Mouse (Mus musculus) CH12F3 (cell line): ENCODE data around the gene Uck2.

ENCODE experiments used
- in situ Hi-C: fragments of 300-500 bp; cut with MboI; formaldehyde crosslinking; loops from 2 replicates; pipeline ENCODE4 v1.14.3; 2020; ENCODE audit warnings: low sequenced_read_pairs

Gene Uck2

DNA sequence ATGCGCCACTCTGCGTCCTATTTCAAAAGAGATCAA is at the start of gene Uck2:
Uck2 (minus strand) TSS at position 1 of the 36 bp plus-strand sequence.
- in situ Hi-C loops, result no loop called here

DNA sequence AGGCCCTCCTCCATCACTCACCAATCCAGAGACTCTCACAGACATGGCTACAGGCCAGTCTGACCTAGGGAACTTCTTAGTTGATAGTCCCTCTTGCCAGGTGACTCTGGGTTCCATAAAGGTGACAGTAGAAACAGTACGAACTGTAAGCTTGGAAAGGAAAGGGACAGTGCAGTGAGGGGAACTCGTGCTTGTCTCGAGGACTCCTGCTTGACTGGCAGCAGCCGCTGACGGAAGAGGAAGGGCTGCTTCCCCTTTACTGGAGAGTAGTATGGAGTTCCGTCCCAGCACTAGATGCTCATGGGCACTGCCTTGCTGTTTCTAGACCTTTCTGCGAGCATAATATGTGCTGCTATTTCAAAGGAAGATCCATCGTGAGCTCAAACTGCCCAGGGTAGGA is 46.0 kb upstream of the Uck2 start:
- in situ Hi-C loops, result no loop called here

DNA sequence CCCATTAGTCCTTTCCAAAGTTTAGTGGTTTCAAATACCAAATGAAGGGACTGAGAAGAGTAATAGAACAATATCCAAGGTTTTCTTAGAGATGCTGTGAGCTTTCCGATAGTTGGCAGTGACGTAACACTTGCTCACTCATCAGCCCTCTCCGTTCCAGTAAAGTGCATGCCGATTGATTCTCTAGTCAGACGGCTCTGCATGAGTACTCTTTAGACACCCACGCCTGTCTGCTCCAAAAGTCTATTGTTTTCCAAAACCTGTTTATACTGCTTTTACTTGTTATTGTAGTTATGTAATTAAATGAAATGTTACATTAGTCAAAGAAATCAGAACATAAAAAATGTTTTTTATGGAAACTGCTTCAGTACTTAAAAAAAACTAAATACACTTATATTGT is 43.7 kb upstream of the Uck2 start:
- in situ Hi-C loops, result no loop called here

GRCm38 (mm10) chr1:167321691-167322090 is 36.6 kb upstream of the Uck2 start:
- in situ Hi-C loops, result no loop called here

DNA sequence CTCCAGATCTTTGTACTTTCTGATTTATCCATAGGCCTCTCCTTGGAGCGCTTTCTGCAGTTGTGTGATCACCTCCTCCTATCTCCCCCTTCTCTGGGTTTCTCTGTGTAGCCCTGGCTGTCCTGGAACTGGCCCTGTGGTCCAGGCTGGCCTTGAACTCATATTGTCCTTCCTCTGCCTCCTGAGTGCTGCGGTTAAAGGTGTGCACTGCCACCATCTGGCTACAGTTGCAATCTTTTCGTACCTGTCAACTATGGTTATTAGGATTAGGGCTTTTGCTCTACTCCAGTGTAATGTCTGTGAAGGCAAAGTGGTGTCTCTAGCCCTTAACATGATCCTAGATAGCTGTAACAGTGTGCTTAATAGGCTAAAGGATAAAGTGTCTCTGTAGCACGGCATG is 28.1 kb upstream of the Uck2 start:
- in situ Hi-C loops, result no loop called here

- in situ Hi-C loops, result no loop called here
Observed at GRCm38 (mm10) chr1:167312367-167312766, 27.2 kb upstream of the Uck2 start.

- in situ Hi-C loops, result no loop called here
Observed at GRCm38 (mm10) chr1:167308261-167309054, 23.3 kb upstream of the Uck2 start, which contains the start of gene Tmco1. TSS of gene Tmco1 (plus strand) at chr1:167308378.

GRCm38 (mm10) chr1:167307674-167308073 is 22.6 kb upstream of the Uck2 start:
- in situ Hi-C loops, result no loop called here

- in situ Hi-C loops, result no loop called here
Observed at GRCm38 (mm10) chr1:167306451-167307240, 21.5 kb upstream of the Uck2 start.

GRCm38 (mm10) chr1:167305501-167306137 is 20.5 kb upstream of the Uck2 start:
- in situ Hi-C loops, result no loop called here

DNA sequence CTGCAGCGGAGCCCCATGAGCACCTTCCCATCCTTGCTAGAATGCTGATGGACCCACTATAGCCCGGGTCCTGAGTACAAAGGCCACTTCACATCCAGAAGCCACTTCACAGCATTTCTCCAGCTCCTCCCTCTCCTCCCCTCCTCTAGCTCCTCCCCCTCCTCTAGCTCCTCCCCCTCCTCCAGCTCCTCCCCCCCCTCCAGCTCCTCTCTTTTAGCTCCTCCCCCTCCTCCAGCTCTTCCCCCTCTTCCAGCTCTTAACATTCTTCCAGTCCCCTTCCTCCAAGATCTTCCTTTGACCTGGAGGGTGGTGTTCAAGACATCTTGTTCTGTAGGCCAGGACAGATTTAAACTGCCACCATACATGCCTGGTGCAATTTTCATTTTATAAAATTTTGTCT is 15.0 kb upstream of the Uck2 start:
- in situ Hi-C loops, result no loop called here

DNA sequence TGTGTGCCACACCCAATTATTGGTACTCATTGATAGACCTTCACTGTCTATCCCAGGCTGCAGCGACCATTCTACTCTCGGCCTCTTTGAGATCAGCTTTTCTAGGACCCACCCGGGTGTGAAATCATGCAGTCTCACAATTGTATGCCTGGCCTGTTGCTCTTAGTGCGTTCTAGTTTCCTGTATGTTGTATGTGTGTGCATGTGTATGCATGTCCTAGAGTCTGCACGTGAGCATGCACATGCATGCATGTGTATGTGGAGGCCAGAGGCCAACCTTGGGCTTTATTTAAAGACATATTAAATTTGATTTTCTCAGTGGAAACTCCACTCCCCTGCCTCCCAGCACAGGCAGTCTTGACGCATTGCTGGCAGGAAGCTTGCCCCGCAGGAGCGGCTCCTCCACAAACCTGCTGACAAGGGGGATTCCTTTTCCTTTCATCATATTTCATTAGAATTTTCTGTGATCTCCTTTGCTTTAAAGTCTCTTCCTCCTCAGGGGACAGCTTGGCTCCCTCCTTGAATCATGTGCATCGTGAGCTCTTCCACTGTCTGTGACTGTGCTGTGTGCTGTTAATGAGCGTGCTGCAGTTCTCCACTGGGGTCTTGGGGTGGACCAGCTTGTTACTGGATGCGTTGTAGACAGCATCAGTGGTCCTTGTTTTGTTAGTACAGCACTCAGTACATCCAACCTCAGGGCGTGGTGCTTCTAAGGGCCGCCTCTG is 10.7 kb upstream of the Uck2 start:
- in situ Hi-C loops, result no loop called here

DNA sequence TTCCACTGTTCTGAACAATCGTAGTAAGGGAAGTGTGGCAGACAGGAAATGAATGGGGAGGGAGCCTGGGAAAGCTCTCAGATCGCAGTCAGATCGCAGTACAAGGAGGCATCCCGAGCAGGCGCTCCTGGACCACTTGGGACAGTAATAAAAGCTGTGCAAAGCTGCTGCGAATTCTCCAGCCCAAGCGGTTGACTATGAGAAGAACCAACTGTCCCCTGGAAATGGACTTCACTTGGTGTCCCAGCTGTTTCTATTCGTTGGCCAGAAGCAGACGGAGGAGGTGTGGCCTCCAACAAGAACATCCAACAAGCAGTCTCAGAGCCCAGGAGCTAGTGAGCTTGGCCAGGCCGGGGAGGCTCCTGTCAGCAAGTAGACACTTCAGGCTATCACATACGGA is 7.3 kb upstream of the Uck2 start:
- in situ Hi-C loops, result no loop called here

- in situ Hi-C loops, result no loop called here
Observed at GRCm38 (mm10) chr1:167291610-167292009, 6.5 kb upstream of the Uck2 start.

GRCm38 (mm10) chr1:167290263-167290592 is 5.1 kb upstream of the Uck2 start:
- in situ Hi-C loops, result no loop called here

DNA sequence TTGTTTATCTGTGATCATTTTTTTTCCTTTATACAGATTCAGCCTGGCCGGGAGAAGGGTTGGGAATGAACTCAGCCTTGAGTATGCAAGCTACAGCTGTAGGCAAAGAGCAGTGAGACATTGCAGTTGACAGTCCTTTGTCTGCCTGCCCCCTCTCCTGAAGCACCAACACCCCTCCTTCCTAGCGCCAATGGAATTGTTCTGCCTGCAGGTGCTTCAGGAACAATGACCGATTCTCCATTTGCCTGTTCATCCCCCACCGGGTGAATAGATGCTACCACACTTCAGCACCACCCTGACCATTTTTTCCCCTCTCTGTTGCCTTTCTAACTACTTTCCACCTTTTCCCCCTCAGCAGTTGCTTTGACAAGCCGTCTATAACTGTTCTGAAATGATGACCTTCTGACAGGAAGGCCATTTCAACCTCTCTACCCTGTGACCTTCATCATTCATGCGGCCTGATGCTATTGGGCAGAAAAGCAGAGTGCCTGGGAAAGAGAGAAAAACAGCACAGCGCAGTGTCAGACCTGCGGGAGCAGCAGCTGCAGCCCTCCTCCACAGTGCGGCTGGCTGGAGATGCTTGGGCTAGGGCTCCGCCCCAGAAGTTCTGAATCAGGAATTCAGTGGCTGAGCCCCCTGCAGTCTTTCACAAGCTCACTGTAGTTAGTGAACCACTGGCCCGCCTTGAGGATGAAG is 4.6 kb upstream of the Uck2 start:
- in situ Hi-C loops, result no loop called here

- in situ Hi-C loops, result no loop called here
Observed at GRCm38 (mm10) chr1:167288665-167289538, 3.8 kb upstream of the Uck2 start.

DNA sequence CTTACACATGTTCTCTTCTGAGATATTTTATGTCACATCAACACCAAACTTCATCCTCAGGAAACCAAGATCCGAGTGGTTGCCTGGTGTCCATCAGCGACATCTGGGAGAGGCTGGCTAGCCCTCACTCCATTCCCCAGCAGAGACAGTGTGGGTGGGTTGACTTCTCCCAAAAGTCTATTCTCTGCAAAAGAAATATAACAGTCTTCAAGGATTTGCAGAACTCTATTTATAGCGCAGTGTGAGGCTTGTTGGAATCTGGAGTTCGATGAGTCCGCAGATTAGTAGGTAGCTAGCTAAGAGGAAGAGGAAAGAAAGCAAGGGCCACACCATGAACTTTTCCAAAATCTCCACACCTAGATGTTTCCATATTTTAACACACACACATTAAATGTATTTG is 2.0 kb upstream of the Uck2 start:
- in situ Hi-C loops, result no loop called here

GRCm38 (mm10) chr1:167285356-167285755 is 236 bp upstream of the Uck2 start:
- in situ Hi-C loops, result no loop called here

DNA sequence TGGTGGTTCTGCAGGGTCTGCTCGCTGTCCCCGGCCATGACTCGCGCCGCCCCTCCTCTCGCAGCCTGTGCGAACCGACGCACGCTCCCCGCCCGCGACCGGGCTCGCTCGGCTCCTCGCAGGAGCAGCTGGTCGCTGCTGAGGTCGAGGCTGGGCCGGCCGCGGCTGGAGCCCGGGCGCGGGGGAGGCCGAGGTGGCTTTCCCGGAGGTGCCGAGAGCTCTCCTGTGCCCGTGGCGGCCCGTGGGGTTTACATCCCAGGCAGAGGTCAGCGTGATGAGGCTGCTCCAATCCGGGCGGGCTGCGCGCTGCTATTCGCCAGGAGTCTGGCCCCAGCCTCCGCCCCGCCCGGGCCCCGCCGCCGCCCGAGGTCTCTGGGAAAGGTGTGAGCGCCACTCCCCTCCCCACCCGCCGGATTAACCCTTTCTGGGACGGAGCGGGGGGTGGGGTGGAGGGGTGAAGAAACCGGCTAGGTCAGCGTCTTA is 242 bp downstream of the Uck2 start:
- in situ Hi-C loops, result no loop called here
